Mouse (Mus musculus) liver, embryonic 14.5 days (tissue): Measurements from ENCODE around the gene Dagla. TPM values are rescaled to one million over a fixed set of nuclear protein-coding genes. Genes with fewer than 3 reads are reported as not detected.

Experiments used
- ATAC-seq: fragments of 200-750 bp; cut with Nextera tagmentation; 2 replicates; pipeline ENCODE4 v1.8.0; 2017; ENCODE audit warnings: moderate number of reproducible peaks, mild to moderate bottlenecking, moderate library complexity; ENCODE audit not compliant: insufficient read depth
- DNase-seq, 3 experiments: peaks; one replicate each; pipeline ENCODE4 v3.0.0-alpha.2; 2012 to 2013; ENCODE audit warnings: low read depth in 3 of 3, low spot score in 3 of 3
- H3K27ac ChIP-seq: fragments of 300-500 bp; sonication (generic); 2 replicates; pipeline ENCODE4 v1.5.1; 2014; ENCODE audit warnings: moderate library complexity, mild to moderate bottlenecking, control low read depth, inconsistent platforms
- H3K27me3 ChIP-seq: fragments of 300-500 bp; sonication (generic); 2 replicates; pipeline ENCODE4 v1.6.1; 2014; ENCODE audit warnings: mild to moderate bottlenecking, low read length, moderate library complexity; ENCODE audit not compliant: control insufficient read depth, insufficient read depth
- H3K36me3 ChIP-seq: fragments of 300-500 bp; sonication (generic); replicated peaks from 2 replicates; pipeline ENCODE4 v1.6.1; 2014; ENCODE audit warnings: low read depth; ENCODE audit not compliant: control insufficient read depth, insufficient read depth
- H3K4me1 ChIP-seq, 2 experiments: fragments of 200-500 bp in 1 of 2; fragments of 300-500 bp in 1 of 2; sonication (generic) in 1 of 2; replicated peaks; 2 replicates each; pipeline ENCODE4 v1.6.1; 2012 to 2014; ENCODE audit warnings: antibody characterized with exemption in 1 of 2, inconsistent platforms in 1 of 2, low read length in 1 of 2; ENCODE audit not compliant: control insufficient read depth in 2 of 2, insufficient read depth in 2 of 2
- H3K4me2 ChIP-seq: fragments of 300-500 bp; sonication (generic); 2 replicates; pipeline ENCODE4 v1.6.1; 2014; ENCODE audit warnings: low read depth, mild to moderate bottlenecking, control low read depth, moderate library complexity
- H3K4me3 ChIP-seq, 2 experiments: fragments of 200-500 bp in 1 of 2; fragments of 300-500 bp in 1 of 2; sonication (generic) in 1 of 2; 2 replicates each; pipeline ENCODE4 v1.5.1; 2012 to 2014; ENCODE audit warnings: low read depth in 2 of 2, low read length in 2 of 2, mild to moderate bottlenecking in 2 of 2, control low read depth in 1 of 2, inconsistent platforms in 1 of 2, moderate library complexity in 1 of 2; ENCODE audit not compliant: insufficient read depth in 1 of 2
- H3K9ac ChIP-seq: fragments of 300-500 bp; sonication (generic); replicated peaks from 2 replicates; pipeline ENCODE4 v1.6.1; 2014; ENCODE audit warnings: mild to moderate bottlenecking, control low read depth, moderate library complexity
- H3K9me3 ChIP-seq: fragments of 300-500 bp; sonication (generic); 2 replicates; pipeline ENCODE4 v1.6.1; 2016; ENCODE audit warnings: low read length, mixed read lengths; ENCODE audit not compliant: control insufficient read depth
- CTCF ChIP-seq: IDR thresholded peaks from 2 replicates; pipeline ENCODE4 v1.5.1; 2016; ENCODE audit warnings: antibody characterized with exemption, low read depth, control low read depth
- EP300 ChIP-seq: IDR thresholded peaks from 2 replicates; pipeline ENCODE4 v1.6.1; 2016; ENCODE audit warnings: antibody characterized with exemption, low read depth
- WGBS: fragments of 180-500 bp; shearing (Covaris S2); extraction: QIAGEN DNeasy Blood & Tissue Kit; methylation state at CpG from one replicate; pipeline ENCODE4 v1.1.7; 2014; ENCODE audit not compliant: insufficient replicate concordance; 5-methylcytosine and 5-hydroxymethylcytosine counted together
- polyA plus RNA-seq, 2 experiments: library from polyadenylated mRNA; depleted of rRNA in 1 of 2; stranded (reverse) in 1 of 2; unstranded in 1 of 2; fragments of >200 nt; fragmentation: Nextera tagmentation in 1 of 2; extraction: Ambion mirVana in 1 of 2; gene quantifications; 2 replicates each; pipeline versions ENCODE4 v1.2.1 to v1.2.3; 2012 to 2014

Gene Dagla
- polyA plus RNA-seq, 2 experiments = 0.09 to 0.30 TPM

GRCm38 (mm10) chr19:10244183-10244582 lies 60.5 kb downstream of the Dagla start:
- DNase-seq (no peak), ATAC-seq (no peak)
- no peak overlapping the region for H3K4me2 ChIP-seq
- no peak overlapping the region for H3K9ac ChIP-seq
- peak; percentile 79 for TF ChIP-seq CTCF
- no peak for TF ChIP-seq EP300
- no peak overlapping the region for H3K4me3 ChIP-seq
- H3K4me1 ChIP-seq = peaks cover 0 to 6% of the 10 kb centered on the region in 2 experiments; a peak in 1 of 4 replicates
- no peak overlapping the region for H3K27ac ChIP-seq
- H3K36me3 ChIP-seq = no peaks in the 10 kb centered on the region
- peaks cover 7% of the 10 kb centered on the region for H3K27me3 ChIP-seq
- H3K9me3 ChIP-seq = no peaks in the 10 kb centered on the region
- WGBS = 13% methylated on average over 3 of the region's 3 CpGs

- no peak for TF ChIP-seq CTCF
- no peak for TF ChIP-seq EP300
- no peak overlapping the region for H3K4me3 ChIP-seq
- no peaks in the 10 kb centered on the region for H3K36me3 ChIP-seq
- H3K9ac ChIP-seq = no peak overlapping the region
- ATAC-seq (no peak), DNase-seq (no peak)
- H3K9me3 ChIP-seq = no peaks in the 10 kb centered on the region
- H3K4me1 ChIP-seq = peaks cover 3 to 16% of the 10 kb centered on the region in 2 experiments; a peak in 2 of 4 replicates
- WGBS = 17% methylated on average over 8 of the region's 8 CpGs
- H3K27ac ChIP-seq = no peak overlapping the region
- H3K27me3 ChIP-seq = peaks cover 7% of the 10 kb centered on the region
- no peak overlapping the region for H3K4me2 ChIP-seq
Measured at GRCm38 (mm10) chr19:10242916-10243315, 61.8 kb downstream of the Dagla start.

GRCm38 (mm10) chr19:10240654-10241305 lies 63.9 kb downstream of the Dagla start, which contains the start of gene Myrf:
Gene Myrf (minus strand): TSS chr19:10240748.
- H3K27me3 ChIP-seq = peaks cover 7% of the 10 kb centered on the region
- peak; percentile 89 for TF ChIP-seq CTCF
- TF ChIP-seq EP300 = no peak
- peak within 1 kb of the TSS; percentile 43 for H3K9ac ChIP-seq
- peak; percentile 64 for ATAC-seq
- peak in 2 of 3 experiments; percentile 36 to 52 for DNase-seq
- H3K4me2 ChIP-seq = peak within 1 kb of the TSS; percentile 71
- peaks cover 3 to 21% of the 10 kb centered on the region in 2 experiments; a peak in 2 of 4 replicates for H3K4me1 ChIP-seq
- no peaks in the 10 kb centered on the region for H3K9me3 ChIP-seq
- peak within 1 kb of the TSS; percentile 54 to 57 for H3K4me3 ChIP-seq
- no peak within 1 kb of the TSS for H3K27ac ChIP-seq
- H3K36me3 ChIP-seq = no peaks in the 10 kb centered on the region
- WGBS = 8% methylated on average over 43 of the region's 43 CpGs

- Histone ChIP-seq H3K4me3 (peak overlapping the region; percentile 54 to 57), H3K27ac (no peak overlapping the region)
- no peak for DNase-seq
Measured at GRCm38 (mm10) chr19:10239975-10240653, 64.6 kb downstream of the Dagla start.

GRCm38 (mm10) chr19:10239419-10239818 lies 65.3 kb downstream of the Dagla start:
- Histone ChIP-seq H3K27me3 (peaks cover 7% of the 10 kb centered on the region), H3K4me2 (peak overlapping the region; percentile 71), H3K27ac (no peak overlapping the region), H3K9me3 (no peaks in the 10 kb centered on the region), H3K4me3 (peak overlapping the region; percentile 54 to 57), H3K4me1 (peaks cover 3 to 28% of the 10 kb centered on the region in 2 experiments; a peak in 2 of 4 replicates), H3K36me3 (no peaks in the 10 kb centered on the region), H3K9ac (no peak overlapping the region)
- DNase-seq = no peak
- ATAC-seq = no peak
- 31% methylated on average over 2 of the region's 2 CpGs for WGBS
- TF ChIP-seq EP300 (no peak), CTCF (no peak)

More at GRCm38 (mm10) chr19:10239975-10240653, 64.6 kb downstream of the Dagla start:
- Histone ChIP-seq H3K27me3 (peaks cover 7% of the 10 kb centered on the region), H3K9ac (peak overlapping the region; percentile 43), H3K9me3 (no peaks in the 10 kb centered on the region), H3K4me2 (peak overlapping the region; percentile 71), H3K36me3 (no peaks in the 10 kb centered on the region), H3K4me1 (peaks cover 3 to 26% of the 10 kb centered on the region in 2 experiments; a peak in 2 of 4 replicates)
- TF ChIP-seq EP300 = no peak
- no peak for TF ChIP-seq CTCF
- peak; percentile 14; the same call in 1 of the 2 replicates for ATAC-seq
- 3% methylated on average over 26 of the region's 26 CpGs for WGBS
